18 mouse cellular contexts compared by ENCODE assay signal in genomic region chr6:94045180-94045579, GRCm38 (mm10).
"Had no signal": no experiment of that assay in that cellular context is flagged by ENCODE, and none has a peak within 500 bp of the region (broad histone marks: within the 10 kb centered on the region; RNA-seq: fewer than 3 reads in every experiment).

No protein-coding gene starts in this region.

- H3K27me3 ChIP-seq: limb, embryonic 12.5 days; limb, embryonic 15.5 days; liver, embryonic 15.5 days; megakaryocyte, embryonic 14.5 days had no signal

- H3K4me2 ChIP-seq: limb, embryonic 12.5 days; limb, embryonic 15.5 days; liver, embryonic 11.5 days; liver, embryonic 15.5 days had no signal

- H3K9me3 ChIP-seq: limb, embryonic 12.5 days; limb, embryonic 15.5 days; liver, embryonic 15.5 days; midbrain, embryonic 10.5 days had no signal

- H3K27ac ChIP-seq: limb, embryonic 12.5 days; limb, embryonic 15.5 days; liver, embryonic 15.5 days; midbrain, embryonic 10.5 days; stomach, postnatal 0 days had no signal

- H3K4me1 ChIP-seq: megakaryocyte, embryonic 14.5 days had no signal

- H3K36me3 ChIP-seq: limb, embryonic 15.5 days; liver, embryonic 15.5 days had no signal

- DNase-seq: kidney, adult 9 months; kidney, postnatal 14 days; kidney, postnatal 4 days; left cerebral cortex, postnatal 4 days; lung, adult 2 months; lung, postnatal 14 days; lung, postnatal 4 days; midbrain, embryonic 14.5 days; thymus, adult 2 months; thymus, postnatal 14 days; thymus, postnatal 4 days had no signal

- H3K4me3 ChIP-seq: limb, embryonic 12.5 days; limb, embryonic 15.5 days; liver, embryonic 15.5 days; megakaryocyte, embryonic 14.5 days; midbrain, embryonic 10.5 days had no signal

- H3K9ac ChIP-seq: limb, embryonic 12.5 days; limb, embryonic 15.5 days; liver, embryonic 15.5 days had no signal
